8 mouse cellular contexts compared by ENCODE assay signal in genomic region chr11:116004186-116004823, GRCm38 (mm10). TPM values are rescaled to one million over a fixed set of nuclear protein-coding genes. Genes with fewer than 3 reads are reported as not detected.
DNase-seq lines count a peak whose midpoint lies in the region; ATAC-seq and TF ChIP-seq lines count a peak whose summit lies in the region.

No protein-coding gene starts in this region.

- H3K4me3 ChIP-seq in kidney, postnatal 0 days (replicated peaks; ENCODE audit: low read depth, low read length), result peak overlapping the region; percentile 26
- peak overlapping the region; percentile 60 for H3K4me3 ChIP-seq in embryonic facial prominence, embryonic 10.5 days
- peak overlapping the region; percentile 34 for H3K4me3 ChIP-seq in intestine, embryonic 14.5 days (ENCODE audit: low read depth, low read length)
- no peak overlapping the region for H3K4me3 ChIP-seq in myocyte

- no peaks in the 10 kb centered on the region for H3K79me2 ChIP-seq in myocyte (ENCODE audit: control insufficient read depth, insufficient read depth)

- no peak for TF ChIP-seq POLR2A in myocyte (IDR thresholded peaks at IDR 0.05; ENCODE audit: insufficient read length, low read depth)

- H3K4me2 ChIP-seq in kidney, postnatal 0 days (ENCODE audit: low read length), result peak overlapping the region; percentile 50
- peak overlapping the region; percentile 60 for H3K4me2 ChIP-seq in intestine, embryonic 14.5 days (ENCODE audit: low read length)
- H3K4me2 ChIP-seq in myocyte (ENCODE audit: low read depth), result peak overlapping the region; percentile 65

- peaks cover 13% of the 10 kb centered on the region; the same call in 1 of the 2 replicates for H3K4me1 ChIP-seq in kidney, postnatal 0 days (replicated peaks; ENCODE audit: insufficient read depth, low read length)
- peaks cover 42% of the 10 kb centered on the region for H3K4me1 ChIP-seq in embryonic facial prominence, embryonic 10.5 days
- peaks cover 14% of the 10 kb centered on the region for H3K4me1 ChIP-seq in intestine, embryonic 14.5 days (replicated peaks; ENCODE audit: control insufficient read depth, insufficient read depth, low read length)

- no peak for ATAC-seq in kidney, postnatal 0 days (replicated peaks; ENCODE audit: low FRiP score, low read depth)
- no peak for ATAC-seq in intestine, embryonic 14.5 days (replicated peaks; ENCODE audit: low FRiP score, low TSS enrichment, low read depth)
- ATAC-seq in activated CD4-positive, CD25-positive, alpha-beta regulatory T cell, adult 4 months, result no peak

- H3K9ac ChIP-seq in kidney, postnatal 0 days (ENCODE audit: low read depth, low read length), result peak overlapping the region; percentile 24
- H3K9ac ChIP-seq in intestine, embryonic 14.5 days (ENCODE audit: low read length), result peak overlapping the region; percentile 55

- 28% methylated on average over 8 of the region's 8 CpGs for WGBS in kidney, postnatal 0 days
- WGBS in embryonic facial prominence, embryonic 10.5 days, result 40% methylated on average over 8 of the region's 8 CpGs
- WGBS in intestine, embryonic 14.5 days, result 37% methylated on average over 8 of the region's 8 CpGs

- no peaks in the 10 kb centered on the region for H3K9me3 ChIP-seq in kidney, postnatal 0 days (replicated peaks; ENCODE audit: low read length)
- H3K9me3 ChIP-seq in embryonic facial prominence, embryonic 10.5 days, result no peaks in the 10 kb centered on the region
- H3K9me3 ChIP-seq in intestine, embryonic 14.5 days (ENCODE audit: control insufficient read depth, low read length), result no peaks in the 10 kb centered on the region

- 0 out of 2 replicates have a peak, but pooled peaks cover 11% of the 10 kb centered on the region for H3K36me3 ChIP-seq in kidney, postnatal 0 days (ENCODE audit: insufficient read depth, low read length)
- H3K36me3 ChIP-seq in embryonic facial prominence, embryonic 10.5 days (replicated peaks), result peaks cover 34% of the 10 kb centered on the region
- H3K36me3 ChIP-seq in intestine, embryonic 14.5 days (ENCODE audit: control insufficient read depth, insufficient read depth, low read length), result peaks cover 21% of the 10 kb centered on the region
- no peaks in the 10 kb centered on the region for H3K36me3 ChIP-seq in myocyte (ENCODE audit: control insufficient read depth, insufficient read depth)

- DNase-seq in kidney, postnatal 0 days (ENCODE audit: low spot score), result peak; percentile 47
- no peak for DNase-seq in kidney, adult 11 months
- no peak for DNase-seq in embryonic facial prominence, embryonic 10.5 days (ENCODE audit: low spot score)
- DNase-seq in intestine, embryonic 14.5 days (ENCODE audit: low spot score), result no peak
- DNase-seq in right cerebral cortex, postnatal 36 days (ENCODE audit: low spot score in 2 of 2), result no peak
- DNase-seq in c-Kit-positive CD71-positive TER-119-positive erythroid progenitor cells, embryonic 14.5 days (ENCODE audit: low spot score), result no peak

- peak overlapping the region; percentile 62 for H3K27ac ChIP-seq in kidney, postnatal 0 days
- H3K27ac ChIP-seq in embryonic facial prominence, embryonic 10.5 days (replicated peaks), result peak overlapping the region; percentile 83
- H3K27ac ChIP-seq in intestine, embryonic 14.5 days (ENCODE audit: low read depth), result peak overlapping the region; percentile 77

- TF ChIP-seq CTCF in kidney, postnatal 0 days (IDR thresholded peaks at IDR 0.05; ENCODE audit: low read depth), result no peak

- no peak overlapping the region for H3ac ChIP-seq in myocyte (ENCODE audit: control insufficient read depth, insufficient read length)

- no peaks in the 10 kb centered on the region; the same call in 1 of the 2 replicates for H3K27me3 ChIP-seq in kidney, postnatal 0 days (ENCODE audit: insufficient read depth, low read length)
- H3K27me3 ChIP-seq in embryonic facial prominence, embryonic 10.5 days (replicated peaks; ENCODE audit: low read depth, poor library complexity, severe bottlenecking), result peaks cover 8% of the 10 kb centered on the region
- H3K27me3 ChIP-seq in intestine, embryonic 14.5 days (replicated peaks; ENCODE audit: control insufficient read depth, insufficient read depth, low read length), result no peaks in the 10 kb centered on the region; the same call in 1 of the 2 replicates
- no peaks in the 10 kb centered on the region for H3K27me3 ChIP-seq in myocyte (ENCODE audit: control insufficient read depth, insufficient read depth, insufficient read length)

TF ChIP-seq in myocyte, 11 proteins besides CTCF, POLR2A, EP300 and RAD21:
- TF ChIP-seq MAX (IDR thresholded peaks at IDR 0.05; ENCODE audit: low read depth) (no peak), E2F4 (IDR thresholded peaks at IDR 0.05; ENCODE audit: insufficient read depth) (no peak), REST (IDR thresholded peaks at IDR 0.05; ENCODE audit: insufficient read depth, insufficient read length) (no peak), MYOG (IDR thresholded peaks at IDR 0.05; ENCODE audit: control insufficient read depth in 1 of 3, insufficient read depth in 1 of 3, insufficient read length in 2 of 3, low read depth in 2 of 3) (no peak), TCF12 (IDR thresholded peaks at IDR 0.05; ENCODE audit: insufficient read depth, poor library complexity, severe bottlenecking) (no peak), SRF (IDR thresholded peaks at IDR 0.05; ENCODE audit: control insufficient read depth, insufficient read length, low read depth) (no peak), TCF3 (IDR thresholded peaks at IDR 0.05; ENCODE audit: insufficient read length, low read depth) (no peak), POLR2AphosphoS2 (IDR thresholded peaks at IDR 0.05; ENCODE audit: insufficient read length, low read depth) (no peak), CEBPB (IDR thresholded peaks at IDR 0.05; ENCODE audit: insufficient read depth, poor library complexity, severe bottlenecking) (no peak), MYOD1 (IDR thresholded peaks at IDR 0.05; ENCODE audit: control insufficient read depth in 1 of 3, insufficient read length in 2 of 3, low read depth in 2 of 3) (no peak)

RNA-seq across cellular contexts. Expression of gene Galk1, which starts 8.2 kb away (rescaled TPM):
- 149 and 156 TPM in 2 replicates for polyA plus RNA-seq in kidney, postnatal 0 days (2015; fragmentation: Nextera tagmentation; extraction: Ambion mirVana)
- 212 and 216 TPM in 2 replicates for polyA plus RNA-seq in embryonic facial prominence, embryonic 10.5 days (2016; fragmentation: Nextera tagmentation; extraction: Ambion mirVana)
- polyA plus RNA-seq in intestine, embryonic 14.5 days (2014; fragmentation: Nextera tagmentation; extraction: Ambion mirVana), result 235 and 236 TPM in 2 replicates
- polyA plus RNA-seq in myocyte (2012; fragmentation: generic; extraction: Trizol), result 172 TPM
- polyA plus RNA-seq in activated CD4-positive, CD25-positive, alpha-beta regulatory T cell, adult 4 months (2017; shearing (Covaris generic)), result 10 to 100 TPM; 23.0 to 25.3 TPM

RNA-seq across cellular contexts. Expression of gene H3f3b, which starts 23.5 kb away (rescaled TPM):
- polyA plus RNA-seq in kidney, postnatal 0 days (2015; fragmentation: Nextera tagmentation; extraction: Ambion mirVana), result 1,980 and 2,021 TPM in 2 replicates
- polyA plus RNA-seq in embryonic facial prominence, embryonic 10.5 days (2016; fragmentation: Nextera tagmentation; extraction: Ambion mirVana), result 1,824 and 1,981 TPM in 2 replicates
- 1,654 and 1,734 TPM in 2 replicates for polyA plus RNA-seq in intestine, embryonic 14.5 days (2014; fragmentation: Nextera tagmentation; extraction: Ambion mirVana)
- 502 TPM for polyA plus RNA-seq in myocyte (2012; fragmentation: generic; extraction: Trizol)
- polyA plus RNA-seq in activated CD4-positive, CD25-positive, alpha-beta regulatory T cell, adult 4 months (2017; shearing (Covaris generic)), result 1,000 to 10,000 TPM; 1,520 to 1,873 TPM

RNA-seq across cellular contexts. Expression of gene Unk, which starts 25.8 kb away (rescaled TPM):
- 21.4 and 23.3 TPM in 2 replicates for polyA plus RNA-seq in kidney, postnatal 0 days (2015; fragmentation: Nextera tagmentation; extraction: Ambion mirVana)
- 49.4 and 50.9 TPM in 2 replicates for polyA plus RNA-seq in embryonic facial prominence, embryonic 10.5 days (2016; fragmentation: Nextera tagmentation; extraction: Ambion mirVana)
- 29.8 and 34.5 TPM in 2 replicates for polyA plus RNA-seq in intestine, embryonic 14.5 days (2014; fragmentation: Nextera tagmentation; extraction: Ambion mirVana)
- polyA plus RNA-seq in myocyte (2012; fragmentation: generic; extraction: Trizol), result 15.3 TPM
- 10 to 100 TPM; 10.4 to 12.3 TPM for polyA plus RNA-seq in activated CD4-positive, CD25-positive, alpha-beta regulatory T cell, adult 4 months (2017; shearing (Covaris generic))

RNA-seq across cellular contexts. Expression of gene Itgb4, which starts 29.8 kb away (rescaled TPM):
- polyA plus RNA-seq in kidney, postnatal 0 days (2015; fragmentation: Nextera tagmentation; extraction: Ambion mirVana), result 2.9 and 3.1 TPM in 2 replicates
- polyA plus RNA-seq in embryonic facial prominence, embryonic 10.5 days (2016; fragmentation: Nextera tagmentation; extraction: Ambion mirVana), result 1.1 and 1.5 TPM in 2 replicates
- 4.8 and 5.5 TPM in 2 replicates for polyA plus RNA-seq in intestine, embryonic 14.5 days (2014; fragmentation: Nextera tagmentation; extraction: Ambion mirVana)
- polyA plus RNA-seq in myocyte (2012; fragmentation: generic; extraction: Trizol), result 1.2 TPM
- not detected for polyA plus RNA-seq in activated CD4-positive, CD25-positive, alpha-beta regulatory T cell, adult 4 months (2017; shearing (Covaris generic))
